Mouse (Mus musculus) heart, postnatal 4 days (tissue): Measurements from ENCODE around the gene Gbgt1. TPM values are rescaled to one million over a fixed set of nuclear protein-coding genes. Genes with fewer than 3 reads are reported as not detected.
"Not testable (repeated sequence)": the region's sequence is repeated elsewhere in the genome, so short reads cannot be mapped to it uniquely, and the experiment has no call there.

Source experiments
- DNase-seq: peaks from one replicate; pipeline ENCODE4 v3.0.0; 2021
- total RNA-seq, 2 experiments: library from RNA; stranded (reverse); gene quantifications; 2 replicates each; pipeline ENCODE4 v1.2.3; 2021

Gbgt1 gene
- total RNA-seq, 2 experiments from 2014 or later, result 0.83 to 1.8 TPM

GRCm38 (mm10) chr2:28502987-28503386, 6.3 kb downstream of the Gbgt1 start:
- DNase-seq, result peak; percentile 3

GRCm38 (mm10) chr2:28504676-28505075, 8.0 kb downstream of the Gbgt1 start:
- peak; percentile 2 for DNase-seq

GRCm38 (mm10) chr2:28505795-28506194, 9.1 kb downstream of the Gbgt1 start, which contains the start of gene Gm10134:
Gene Gm10134, plus strand, starts transcription at chr2:28506095.
- DNase-seq, result no peak

- peak; percentile 1 for DNase-seq
These were observed 9.6 kb downstream of the Gbgt1 start for GRCm38 (mm10) chr2:28506291-28506690.

DNA sequence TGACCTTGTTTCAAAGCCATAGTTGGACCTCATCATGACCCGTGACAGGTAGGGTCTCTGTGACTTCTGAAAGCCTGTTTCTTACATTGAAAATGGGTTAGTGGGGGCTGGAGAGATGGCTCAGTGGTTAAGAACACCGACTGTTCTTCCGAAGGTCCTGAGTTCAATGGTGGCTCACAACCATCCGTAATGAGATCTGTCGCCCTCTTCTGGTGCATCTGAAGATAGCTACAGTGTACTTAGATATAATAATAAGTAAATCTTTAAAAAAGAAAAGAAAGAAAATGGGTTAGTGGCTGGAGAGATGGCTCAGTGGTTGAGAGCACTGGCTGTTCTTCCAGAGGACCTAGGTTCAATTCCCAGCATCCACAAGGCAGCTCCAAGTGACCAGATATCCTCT, 14.9 kb downstream of the Gbgt1 start:
- DNase-seq, result not testable (repeated sequence)

DNA sequence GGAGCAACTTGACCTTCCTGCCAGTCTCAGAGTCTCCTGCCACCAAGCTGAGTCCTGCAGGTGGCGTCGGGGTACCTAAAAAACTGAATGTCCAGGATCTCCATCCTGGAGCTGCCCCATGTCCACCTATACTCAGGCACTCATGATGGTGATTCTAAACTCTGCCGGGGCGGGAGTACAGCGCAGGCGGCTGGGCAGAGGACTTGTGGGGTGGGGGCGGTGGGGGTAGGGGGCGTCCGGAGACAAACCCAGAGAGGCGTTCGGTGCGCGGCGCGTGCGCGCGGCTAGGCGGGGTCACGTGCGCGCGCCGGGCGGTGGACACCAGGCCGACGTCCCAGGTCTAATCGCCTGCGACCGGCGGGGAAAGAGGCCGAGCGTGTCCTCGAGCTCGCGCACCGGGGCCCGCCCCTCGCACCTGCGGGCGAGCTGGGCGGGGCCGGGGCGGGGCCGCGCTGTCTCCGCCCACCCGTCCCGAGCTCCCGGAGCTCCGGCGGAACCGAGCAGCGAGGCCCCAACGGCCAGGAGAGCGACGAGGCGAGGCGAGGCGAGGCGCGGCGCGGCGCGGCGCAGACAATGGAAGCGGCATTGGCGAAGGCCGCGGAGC, 16.2 kb downstream of the Gbgt1 start, which contains the start of gene Ralgds:
Ralgds (plus strand) TSS at position 328 of the 604 bp plus-strand sequence.
- DNase-seq, result peak; percentile 47

GRCm38 (mm10) chr2:28513431-28514370, 17.0 kb downstream of the Gbgt1 start:
- peak; percentile 33 for DNase-seq

DNA sequence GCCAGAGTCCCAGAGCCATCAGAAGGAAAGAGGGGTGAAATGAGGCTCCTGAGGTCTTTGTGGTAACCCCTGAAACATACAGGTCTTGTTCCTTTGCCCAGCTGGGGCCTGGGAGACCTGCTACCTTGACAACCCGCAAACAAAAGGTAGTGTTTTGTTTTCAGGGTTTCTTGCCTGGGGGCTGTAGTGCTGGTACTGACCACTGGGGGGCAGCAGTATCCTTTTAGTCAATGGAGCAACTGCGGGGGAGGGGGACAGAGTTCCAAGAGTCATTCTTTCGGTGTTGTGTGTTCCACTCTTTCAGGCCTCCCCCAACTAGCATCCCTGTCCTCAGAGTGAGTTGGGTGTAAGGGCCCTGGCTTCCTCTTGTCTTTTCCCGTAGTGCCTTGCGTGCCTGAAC, 17.8 kb downstream of the Gbgt1 start:
- peak; percentile 91 for DNase-seq

DNA sequence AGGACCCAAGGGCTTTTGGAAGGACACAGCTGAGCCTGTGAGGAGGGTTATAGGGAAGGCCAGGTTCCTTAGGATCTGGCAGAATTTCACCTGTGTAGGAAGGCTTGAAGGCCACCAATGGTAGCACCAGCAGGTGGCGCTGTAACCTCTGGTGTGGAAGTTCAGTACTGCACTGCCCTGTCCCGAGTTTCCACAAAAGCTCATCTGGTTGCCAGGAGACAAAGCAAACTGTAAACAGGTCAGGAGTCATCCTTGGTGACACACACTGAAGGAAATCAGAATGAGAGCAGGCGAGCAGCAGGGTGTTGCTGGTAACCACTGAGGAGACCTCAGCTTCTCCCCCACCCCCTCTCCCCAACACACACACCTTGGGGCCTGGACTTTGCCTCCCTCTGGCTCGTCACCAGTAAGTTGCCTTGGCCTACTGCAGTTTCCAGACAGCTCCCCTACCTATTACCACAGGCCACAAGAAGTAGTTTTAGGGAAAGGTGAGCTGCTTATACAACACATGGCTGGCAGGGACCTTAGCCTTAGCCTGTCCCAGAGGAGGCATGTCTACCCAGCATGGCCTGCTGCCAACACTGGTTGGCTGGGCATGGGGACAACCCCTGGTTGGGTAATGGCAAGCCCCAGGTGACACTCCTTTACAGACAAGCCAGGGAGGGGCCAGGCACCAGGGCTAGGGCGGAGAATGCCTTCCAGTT, 20.7 kb downstream of the Gbgt1 start:
- peak; percentile 90 for DNase-seq

DNA sequence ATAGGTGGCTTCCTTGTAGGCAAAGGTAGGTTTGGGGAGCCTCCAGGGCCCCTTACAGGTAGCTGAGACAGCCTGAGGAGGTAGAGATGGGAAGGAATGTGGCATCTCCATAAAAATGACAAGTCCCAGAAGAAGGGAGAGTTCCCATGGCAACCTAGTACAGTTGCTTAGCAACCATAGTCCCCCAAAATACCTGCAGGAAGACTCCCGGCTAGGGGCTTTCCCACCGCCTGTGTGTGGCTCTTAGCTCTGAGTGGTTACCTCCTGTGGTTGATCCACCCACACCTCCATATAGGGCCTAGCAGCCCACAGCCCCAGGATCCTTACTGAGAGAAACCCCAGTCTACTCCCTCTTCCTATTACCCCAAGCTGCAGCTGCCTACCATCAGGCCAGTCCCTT, 21.5 kb downstream of the Gbgt1 start:
- DNase-seq, result no peak

DNA sequence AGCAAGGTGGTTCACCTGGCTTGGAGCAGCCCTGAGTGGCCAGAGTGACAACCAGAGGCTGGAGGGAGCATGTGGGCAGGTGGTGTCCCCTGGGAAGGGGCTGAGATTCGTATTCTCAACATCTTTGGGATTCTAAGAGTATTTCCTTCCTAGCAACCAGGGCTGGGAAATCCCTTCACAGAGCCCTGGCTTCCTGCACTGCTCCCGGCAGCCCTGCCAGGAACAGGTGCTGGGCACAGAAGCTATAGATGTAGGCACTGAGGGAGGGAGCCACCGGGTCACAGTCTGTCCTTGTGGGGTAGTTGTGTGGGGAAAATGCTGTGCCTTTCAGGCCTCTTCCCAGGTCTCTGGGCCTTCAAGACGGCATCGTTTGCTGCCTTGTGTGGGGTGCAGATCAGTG, 23.9 kb downstream of the Gbgt1 start:
- DNase-seq, result no peak

DNA sequence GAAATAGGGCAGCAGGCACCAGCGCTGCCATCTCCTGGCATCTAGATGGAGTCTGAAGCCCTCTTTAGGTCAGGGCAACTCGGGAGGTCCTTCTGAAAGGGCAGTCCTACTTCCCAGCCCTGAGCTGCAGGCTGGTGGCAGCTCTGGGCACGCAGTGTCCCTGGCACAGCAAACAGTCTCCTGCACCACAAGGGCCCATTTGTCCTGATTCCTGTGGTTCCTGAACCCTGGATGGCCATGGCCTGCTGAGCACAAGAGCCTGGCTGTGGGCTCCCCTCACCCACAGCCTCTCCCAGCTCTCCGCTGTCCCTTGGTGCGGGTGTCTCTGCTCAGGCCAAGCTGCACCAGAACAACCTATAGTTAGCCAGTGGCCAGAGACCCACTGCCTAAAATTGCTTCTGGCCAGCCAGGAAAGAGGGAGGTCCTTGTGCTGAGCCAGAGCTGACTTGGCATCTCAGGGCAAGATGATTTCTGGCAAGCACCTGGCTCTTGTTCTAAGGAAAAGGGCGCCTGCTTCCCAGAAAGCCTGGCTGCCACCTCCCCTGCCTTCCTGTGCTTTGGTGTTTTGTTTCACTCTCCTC, 25.0 kb downstream of the Gbgt1 start:
- no peak for DNase-seq

DNA sequence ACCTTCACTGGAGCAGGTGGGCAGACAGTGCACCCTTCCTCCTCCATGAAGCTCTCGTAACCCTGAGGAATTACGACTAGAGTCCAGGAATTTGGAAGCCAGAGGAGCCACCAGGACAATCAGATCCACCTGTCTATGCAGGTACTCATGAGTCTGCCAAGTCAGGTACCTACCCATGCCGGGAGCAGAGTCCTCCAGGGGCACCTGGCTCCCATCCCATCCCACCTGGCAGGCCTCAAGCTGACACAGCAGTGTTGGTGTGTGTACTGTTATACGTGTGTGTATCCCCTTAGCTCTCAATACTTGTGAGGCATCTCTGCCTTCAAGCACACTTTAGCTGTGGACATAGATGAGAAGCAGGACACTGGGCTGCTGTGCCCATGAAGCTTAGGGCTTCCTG, 25.5 kb downstream of the Gbgt1 start:
- DNase-seq, result no peak

GRCm38 (mm10) chr2:28523643-28524117, 27.0 kb downstream of the Gbgt1 start:
- DNase-seq, result peak; percentile 93

- no peak for DNase-seq
These were observed 27.7 kb downstream of the Gbgt1 start for GRCm38 (mm10) chr2:28524406-28524805.

GRCm38 (mm10) chr2:28525219-28525942, 28.7 kb downstream of the Gbgt1 start:
- DNase-seq, result peak; percentile 57

DNA sequence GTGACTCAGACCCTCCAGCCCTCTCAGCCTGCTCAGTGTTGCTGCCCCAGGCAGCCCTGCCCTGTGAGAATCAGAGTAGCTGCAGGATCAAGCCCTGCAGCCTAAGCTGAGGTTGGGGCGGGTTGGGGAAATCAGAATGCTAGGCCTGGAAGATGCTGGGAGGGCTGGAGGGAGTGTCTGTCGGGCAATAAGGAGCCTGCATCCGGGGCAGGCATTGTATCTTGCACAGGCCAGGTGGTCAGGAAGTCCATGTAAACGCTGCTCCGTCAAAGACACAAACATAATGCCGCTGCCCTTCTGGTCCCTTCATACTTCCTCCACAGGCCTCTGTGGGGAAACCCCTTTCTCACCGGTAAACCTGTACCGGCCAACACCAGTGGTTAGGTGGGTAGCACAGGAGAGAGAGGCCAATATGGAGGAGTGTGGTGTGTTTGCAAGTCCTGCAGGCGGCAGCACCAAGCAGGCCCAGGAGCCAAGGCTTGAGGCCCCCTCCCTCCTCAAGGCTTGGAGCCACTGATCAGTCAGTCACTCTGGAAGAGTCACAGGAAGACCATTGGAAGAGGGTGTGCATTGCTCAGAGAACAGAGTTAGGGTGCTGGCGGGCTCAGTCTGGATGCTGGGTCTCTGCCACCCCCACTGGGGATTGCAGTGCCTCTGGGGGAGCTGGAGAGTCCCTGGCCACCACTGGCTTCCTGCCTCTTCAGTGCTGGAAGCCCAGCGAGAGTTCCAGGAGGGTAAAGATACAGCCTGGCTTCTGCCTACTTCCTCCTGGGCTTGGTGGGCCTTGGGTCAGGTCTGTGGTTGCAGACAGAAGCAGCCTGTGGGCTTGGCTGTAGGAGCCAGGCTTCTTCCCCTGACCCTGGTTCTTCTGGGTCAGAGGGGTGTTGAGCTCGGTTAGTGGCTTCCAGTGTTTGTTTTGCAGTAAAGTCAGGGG, 29.5 kb downstream of the Gbgt1 start:
- peak; percentile 36 for DNase-seq

GRCm38 (mm10) chr2:28527436-28528353, 31.0 kb downstream of the Gbgt1 start:
- DNase-seq, result no peak

DNA sequence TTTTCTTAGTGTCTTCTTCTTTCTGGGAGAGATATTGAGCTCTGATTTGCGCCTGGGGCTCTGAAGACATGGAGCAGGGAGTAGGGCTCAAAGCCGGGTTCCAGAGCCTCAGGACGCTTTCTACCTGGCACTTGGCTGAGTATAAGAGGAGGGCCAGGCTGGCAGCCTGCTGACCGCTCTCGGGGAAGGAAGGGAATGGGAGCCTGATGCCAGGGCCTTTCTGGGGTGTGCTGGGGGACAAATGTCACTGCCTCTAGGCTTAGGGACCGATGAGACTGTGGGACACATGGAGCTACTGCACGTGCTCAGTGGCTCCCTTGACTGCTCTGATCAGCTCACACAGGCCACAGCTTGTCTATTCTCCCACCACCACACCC, 31.7 kb downstream of the Gbgt1 start:
- no peak for DNase-seq
